Mouse (Mus musculus): ENCODE measurements around the gene Nxn.
A peak's percentile ranks its signal among the peaks of the same experiment; 100 is the strongest.

Gene Nxn

GRCm38 (mm10) chr11:76292831-76293230 is 106.1 kb downstream of the Nxn start:
- peak; percentile 60 for DNase-seq

- peak; percentile 72 for DNase-seq
These were observed 106.5 kb downstream of the Nxn start for GRCm38 (mm10) chr11:76292398-76292797.

- DNase-seq = no peak
These were observed 107.0 kb downstream of the Nxn start for GRCm38 (mm10) chr11:76291960-76292359.

- DNase-seq = peak; percentile 43
These were observed 108.6 kb downstream of the Nxn start for GRCm38 (mm10) chr11:76290367-76290766.

GRCm38 (mm10) chr11:76288645-76289044 is 110.3 kb downstream of the Nxn start:
- no peak for DNase-seq

- no peak for DNase-seq
These were observed 111.6 kb downstream of the Nxn start for GRCm38 (mm10) chr11:76287301-76287700.

GRCm38 (mm10) chr11:76286534-76287126 is 112.3 kb downstream of the Nxn start:
- DNase-seq = no peak

- peak; percentile 76 for DNase-seq
These were observed 113.4 kb downstream of the Nxn start for GRCm38 (mm10) chr11:76285431-76286075.

GRCm38 (mm10) chr11:76283841-76284240 is 115.1 kb downstream of the Nxn start:
- DNase-seq = no peak

- DNase-seq = no peak
These were observed 119.0 kb downstream of the Nxn start for GRCm38 (mm10) chr11:76279971-76280370.

GRCm38 (mm10) chr11:76278960-76279852 is 119.7 kb downstream of the Nxn start:
- no peak for DNase-seq

- peak; percentile 59 for DNase-seq
These were observed 126.5 kb downstream of the Nxn start for GRCm38 (mm10) chr11:76272440-76272839.

GRCm38 (mm10) chr11:76268521-76269065 is 130.3 kb downstream of the Nxn start:
- DNase-seq = no peak

GRCm38 (mm10) chr11:76268001-76268459 is 130.9 kb downstream of the Nxn start:
- DNase-seq = no peak

GRCm38 (mm10) chr11:76267550-76267949 is 131.4 kb downstream of the Nxn start:
- peak; percentile 33 for DNase-seq

GRCm38 (mm10) chr11:76262611-76263351 is 136.2 kb downstream of the Nxn start:
- no peak for DNase-seq

- no peak for DNase-seq
These were observed 137.7 kb downstream of the Nxn start for GRCm38 (mm10) chr11:76261224-76261623.

GRCm38 (mm10) chr11:76260208-76261050 is 138.5 kb downstream of the Nxn start:
- DNase-seq = no peak

GRCm38 (mm10) chr11:76258511-76258910 is 140.4 kb downstream of the Nxn start:
- no peak for DNase-seq

GRCm38 (mm10) chr11:76257386-76257785 is 141.6 kb downstream of the Nxn start:
- no peak for DNase-seq

- no peak for DNase-seq
These were observed 142.8 kb downstream of the Nxn start for GRCm38 (mm10) chr11:76256129-76256528.

All from kidney, postnatal 10 days (tissue).